Mouse (Mus musculus) induced T-regulatory cell, adult 2 months (primary cell): ENCODE measurements around the gene Il22ra1.
A peak's percentile ranks its signal among the peaks of the same experiment; 100 is the strongest.

Experiments used
- DNase-seq: peaks from one replicate; pipeline ENCODE4 v3.0.0-alpha.2; 2012; ENCODE audit warnings: low read depth

Il22ra1 gene

GRCm38 (mm10) chr4:135771592-135771991 is 43.6 kb downstream of the Il22ra1 start:
- peak; percentile 12 for DNase-seq

GRCm38 (mm10) chr4:135772671-135773070 is 44.7 kb downstream of the Il22ra1 start:
- no peak for DNase-seq

GRCm38 (mm10) chr4:135774496-135774895 is 46.5 kb downstream of the Il22ra1 start:
- DNase-seq: no peak

DNA sequence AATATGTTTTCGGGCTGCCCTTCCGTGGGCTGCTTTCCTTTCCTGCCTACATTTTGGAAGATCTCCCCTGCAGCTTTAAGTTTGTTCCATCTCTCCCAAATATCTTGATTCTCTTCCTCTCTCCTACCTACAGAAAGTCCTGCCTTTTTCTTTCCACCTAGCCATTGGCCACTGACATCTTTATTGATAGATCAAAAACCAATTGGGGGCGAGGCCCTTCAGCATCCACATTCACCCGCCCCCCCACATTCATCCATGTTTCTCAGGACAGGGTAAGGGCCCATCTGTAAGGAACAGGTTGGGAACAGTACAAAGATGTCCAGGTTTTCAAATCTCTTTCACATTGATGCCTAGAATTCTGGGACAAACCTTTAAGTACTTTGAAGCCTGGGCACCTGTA is 48.9 kb downstream of the Il22ra1 start:
- DNase-seq: no peak

DNA sequence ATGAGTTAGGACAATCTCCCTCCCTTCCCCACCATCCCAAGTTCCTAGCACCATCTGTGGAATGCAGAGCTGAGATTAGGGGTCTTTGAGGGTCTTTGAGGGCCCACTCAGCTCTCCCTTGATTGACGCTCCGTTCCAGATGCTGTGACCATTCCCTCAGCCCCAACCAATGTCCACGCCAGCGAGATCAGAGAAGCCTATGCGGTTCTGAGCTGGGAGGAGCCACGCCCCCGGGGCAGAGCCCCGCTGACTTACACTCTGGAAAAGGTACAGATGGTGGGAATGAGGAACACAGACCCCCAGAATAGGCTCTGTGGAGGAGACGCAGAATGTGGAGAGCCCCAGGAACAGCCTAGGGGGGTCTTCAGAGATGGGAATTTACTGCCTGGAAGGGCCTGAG is 51.7 kb downstream of the Il22ra1 start:
- DNase-seq: no peak

DNA sequence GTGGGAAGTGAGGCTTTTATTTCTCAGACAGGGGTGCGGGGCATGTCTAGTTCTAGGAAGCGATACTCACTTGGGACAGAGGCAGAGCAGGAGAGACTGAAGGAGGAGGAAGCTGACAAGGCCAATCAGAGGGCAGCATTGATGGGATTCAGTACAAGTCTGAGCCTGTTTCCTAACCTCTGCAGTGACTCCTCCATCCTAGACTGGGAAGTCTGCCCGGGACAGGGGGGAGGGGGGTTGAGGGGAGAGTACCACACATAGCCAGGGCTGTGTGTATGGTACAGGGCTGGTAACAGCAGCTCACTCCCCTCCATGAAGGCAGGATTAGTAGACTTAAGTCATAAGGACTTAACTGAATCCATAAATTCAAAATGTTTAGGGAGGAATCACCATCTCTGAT is 52.3 kb downstream of the Il22ra1 start:
- DNase-seq: no peak

GRCm38 (mm10) chr4:135781304-135781703 is 53.3 kb downstream of the Il22ra1 start:
- DNase-seq: no peak

- DNase-seq: no peak
Measured at GRCm38 (mm10) chr4:135786581-135786980, 58.6 kb downstream of the Il22ra1 start.

DNA sequence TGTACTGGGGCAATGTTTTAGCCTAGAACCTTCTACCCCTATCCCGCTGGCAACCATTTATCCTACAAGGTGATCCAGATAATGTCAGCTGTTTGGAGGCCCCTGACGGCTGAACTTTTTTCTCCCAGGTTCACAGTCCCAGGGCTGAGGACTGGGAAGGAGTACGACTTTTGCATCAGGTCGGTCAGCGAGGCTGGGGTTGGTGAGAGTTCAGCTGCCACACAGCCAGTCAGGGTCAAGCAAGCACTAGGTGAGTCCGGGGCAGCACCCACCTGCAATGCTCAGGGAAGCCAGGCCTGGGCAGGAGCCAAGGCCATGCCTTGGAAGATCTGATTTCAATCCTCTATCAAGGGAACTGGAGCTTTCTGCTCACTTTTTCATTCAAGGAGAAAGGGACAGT is 59.3 kb downstream of the Il22ra1 start:
- DNase-seq: no peak

- DNase-seq: no peak
Measured at GRCm38 (mm10) chr4:135789135-135789534, 61.2 kb downstream of the Il22ra1 start.

GRCm38 (mm10) chr4:135792821-135793220 is 64.8 kb downstream of the Il22ra1 start:
- no peak for DNase-seq

- DNase-seq: no peak
Measured at GRCm38 (mm10) chr4:135797931-135798330, 70.0 kb downstream of the Il22ra1 start.

GRCm38 (mm10) chr4:135801543-135801942 is 73.6 kb downstream of the Il22ra1 start:
- peak; percentile 88 for DNase-seq
